ENCODE assay signal across 9 mouse cellular contexts in genomic region chr12:16855632-16856305, GRCm38 (mm10). TPM values are rescaled to one million over a fixed set of nuclear protein-coding genes. Genes with fewer than 3 reads are reported as not detected.
DNase-seq lines count a peak whose midpoint lies in the region; ATAC-seq and TF ChIP-seq lines count a peak whose summit lies in the region.
"Had no signal": no experiment of that assay in that cellular context is flagged by ENCODE, and none has a peak within 500 bp of the region (broad histone marks: within the 10 kb centered on the region; RNA-seq: fewer than 3 reads in every experiment).

No protein-coding gene starts in this region.

- H3K9me3 ChIP-seq in hindbrain, embryonic 10.5 days, result no peaks in the 10 kb centered on the region
- H3K9me3 ChIP-seq in limb, embryonic 14.5 days (ENCODE audit: control insufficient read depth, low read length), result no peaks in the 10 kb centered on the region
- H3K9me3 ChIP-seq: heart, embryonic 15.5 days had no signal

- no peak overlapping the region for H3K9ac ChIP-seq in limb, embryonic 14.5 days (ENCODE audit: low read depth, low read length, severe bottlenecking)
- H3K9ac ChIP-seq: heart, embryonic 15.5 days had no signal

- no peaks in the 10 kb centered on the region for H3K27me3 ChIP-seq in hindbrain, embryonic 10.5 days (ENCODE audit: insufficient read depth, poor library complexity, severe bottlenecking)
- no peaks in the 10 kb centered on the region for H3K27me3 ChIP-seq in limb, embryonic 14.5 days (ENCODE audit: control insufficient read depth, insufficient read depth, low read length)
- H3K27me3 ChIP-seq: heart, embryonic 15.5 days had no signal

- H3K4me1 ChIP-seq in hindbrain, embryonic 10.5 days (replicated peaks), result peaks cover 17% of the 10 kb centered on the region
- H3K4me1 ChIP-seq in limb, embryonic 14.5 days (ENCODE audit: control insufficient read depth, insufficient read depth, low read length), result peaks cover under 1% of the 10 kb centered on the region; the same call in 1 of the 2 replicates

- H3K36me3 ChIP-seq in hindbrain, embryonic 10.5 days, result no peaks in the 10 kb centered on the region
- H3K36me3 ChIP-seq in limb, embryonic 14.5 days (ENCODE audit: control insufficient read depth, insufficient read depth, low read length), result no peaks in the 10 kb centered on the region
- H3K36me3 ChIP-seq: heart, embryonic 15.5 days had no signal

- DNase-seq in MN1 (ENCODE audit: low spot score), result peak; percentile 27
- peak; percentile 80 to 85 for DNase-seq in cerebellum, postnatal 14 days
- peak; percentile 34 for DNase-seq in hindbrain, embryonic 10.5 days (ENCODE audit: low spot score)
- no peak for DNase-seq in limb, embryonic 14.5 days (ENCODE audit: low spot score)
- DNase-seq in yolk sac, embryonic 10.5 days (ENCODE audit: low spot score), result no peak
- DNase-seq in kidney, adult 18-20 months, result no peak
- no peak for DNase-seq in testis, postnatal 10 days (ENCODE audit: low spot score)

- TF ChIP-seq POLR2A in limb, embryonic 14.5 days (IDR thresholded peaks at IDR 0.05; ENCODE audit: borderline replicate concordance, extremely low read depth, insufficient read depth, insufficient read length), result no peak

- peak; percentile 55; the same call in 1 of the 2 replicates for ATAC-seq in limb, embryonic 14.5 days (ENCODE audit: low FRiP score, low read depth)
- no peak for ATAC-seq in activated CD4-positive, CD25-positive, alpha-beta regulatory T cell, adult 4 months

- 33% methylated on average over 6 of the region's 6 CpGs for WGBS in hindbrain, embryonic 10.5 days
- WGBS in limb, embryonic 14.5 days, result 23% methylated on average over 6 of the region's 6 CpGs

- H3K4me2 ChIP-seq in limb, embryonic 14.5 days (replicated peaks; ENCODE audit: low read depth, low read length, severe bottlenecking), result no peak overlapping the region
- H3K4me2 ChIP-seq: heart, embryonic 15.5 days had no signal

- H3K27ac ChIP-seq in hindbrain, embryonic 10.5 days, result peak overlapping the region; percentile 41
- H3K27ac ChIP-seq in limb, embryonic 14.5 days (replicated peaks; ENCODE audit: low read depth, low read length), result no peak overlapping the region
- H3K27ac ChIP-seq: heart, embryonic 15.5 days had no signal

- H3K4me3 ChIP-seq in hindbrain, embryonic 10.5 days, result no peak overlapping the region
- H3K4me3 ChIP-seq in limb, embryonic 14.5 days (replicated peaks; ENCODE audit: low read length), result no peak overlapping the region
- H3K4me3 ChIP-seq: heart, embryonic 15.5 days had no signal

RNA-seq across cellular contexts. Expression of gene Rock2, which starts 38.9 kb away (rescaled TPM):
- polyA plus RNA-seq in hindbrain, embryonic 10.5 days (2016; fragmentation: Nextera tagmentation; extraction: Ambion mirVana), result 9.0 and 12.0 TPM in 2 replicates
- 14.8 and 18.3 TPM in 2 replicates for polyA plus RNA-seq in limb, embryonic 14.5 days (2012; rRNA removed)
- polyA plus RNA-seq in limb, embryonic 14.5 days (2014; fragmentation: Nextera tagmentation; extraction: Ambion mirVana), result 18.2 and 19.1 TPM in 2 replicates
- 10 to 100 TPM; 10.8 to 11.3 TPM for polyA plus RNA-seq in activated CD4-positive, CD25-positive, alpha-beta regulatory T cell, adult 4 months (2017; shearing (Covaris generic))

RNA-seq across cellular contexts. Expression of gene E2f6, which starts 45.0 kb away (rescaled TPM):
- 65.4 TPM in 2 replicates for polyA plus RNA-seq in hindbrain, embryonic 10.5 days (2016; fragmentation: Nextera tagmentation; extraction: Ambion mirVana)
- 54.5 and 56.5 TPM in 2 replicates for polyA plus RNA-seq in limb, embryonic 14.5 days (2012; rRNA removed)
- polyA plus RNA-seq in limb, embryonic 14.5 days (2014; fragmentation: Nextera tagmentation; extraction: Ambion mirVana), result 47.3 and 54.0 TPM in 2 replicates
- 1 to 10 TPM; 3.3 to 3.6 TPM for polyA plus RNA-seq in activated CD4-positive, CD25-positive, alpha-beta regulatory T cell, adult 4 months (2017; shearing (Covaris generic))

RNA-seq across cellular contexts. Expression of gene Greb1, which starts 55.1 kb away (rescaled TPM):
- 19.0 and 28.1 TPM in 2 replicates for polyA plus RNA-seq in hindbrain, embryonic 10.5 days (2016; fragmentation: Nextera tagmentation; extraction: Ambion mirVana)
- polyA plus RNA-seq in limb, embryonic 14.5 days (2012; rRNA removed), result 3.2 and 3.9 TPM in 2 replicates
- polyA plus RNA-seq in limb, embryonic 14.5 days (2014; fragmentation: Nextera tagmentation; extraction: Ambion mirVana), result 1.1 TPM in 2 replicates
- polyA plus RNA-seq in activated CD4-positive, CD25-positive, alpha-beta regulatory T cell, adult 4 months (2017; shearing (Covaris generic)), result under 1 TPM in 1 of 2 experiments, not detected in 1; 0.12 TPM

Comparison
In these comparisons a context has a peak if more than half of its experiments do, and no peak if none do; other contexts are left out.
1. DNase-seq: peak in MN1 (single experiment), cerebellum, postnatal 14 days (2 of 2) and hindbrain, embryonic 10.5 days (single experiment); none in limb, embryonic 14.5 days (single experiment), yolk sac, embryonic 10.5 days (single experiment), kidney, adult 18-20 months (single experiment) and testis, postnatal 10 days (single experiment).
2. RNA of gene E2f6, which starts 45.0 kb away (polyA plus RNA-seq): 65.4 TPM in hindbrain, embryonic 10.5 days and 47.3 to 56.5 TPM in limb, embryonic 14.5 days; 3.3 to 3.6 TPM in activated CD4-positive, CD25-positive, alpha-beta regulatory T cell, adult 4 months; every median in the first group is over 10 times any median in the second.